Mouse (Mus musculus): Measurements from ENCODE around the gene Xlr3b. TPM values are rescaled to one million over a fixed set of nuclear protein-coding genes. Genes with fewer than 3 reads are reported as not detected.
A peak's percentile ranks its signal among the peaks of the same experiment; 100 is the strongest.
"Not testable (repeated sequence)": the region's sequence is repeated elsewhere in the genome, so short reads cannot be mapped to it uniquely, and the experiment has no call there.

Xlr3b gene
- polyA plus RNA-seq, 1 experiment from 2014 or later = 16.2 TPM

DNA sequence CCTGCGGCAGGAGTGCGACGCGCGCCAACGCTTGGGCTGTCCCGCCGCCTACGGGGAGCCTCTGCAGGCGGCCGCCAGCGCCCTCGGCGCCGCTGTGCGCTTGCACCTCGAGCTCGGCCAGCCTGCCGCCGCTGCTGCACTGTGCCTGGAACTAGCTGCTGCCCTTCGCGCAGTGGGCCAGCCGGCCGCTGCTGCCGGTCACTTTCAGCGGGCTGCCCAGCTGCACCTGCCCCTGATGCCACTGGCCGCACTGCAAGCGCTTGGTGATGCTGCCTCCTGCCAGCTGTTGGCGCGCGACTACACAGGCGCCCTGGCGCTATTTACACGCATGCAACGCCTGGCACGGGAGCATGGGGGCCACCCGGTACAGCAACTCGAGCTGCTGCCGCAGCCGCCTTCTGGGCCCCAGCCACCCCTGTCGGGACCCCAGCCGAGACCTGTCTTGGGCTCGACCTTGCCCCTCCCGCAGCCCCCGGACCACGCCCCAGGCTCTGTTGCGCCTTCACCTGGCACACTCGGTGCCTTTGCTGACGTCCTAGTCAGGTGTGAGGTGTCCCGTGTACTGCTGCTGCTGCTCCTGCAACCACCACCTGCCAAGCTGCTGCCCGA is 36.7 kb downstream of the Xlr3b start:
- Histone ChIP-seq H3K27me3 (ENCODE audit: control insufficient read depth, insufficient read depth, low read length) (no peaks in the 10 kb centered on the region), H3K4me2 (ENCODE audit: low read length) (peak overlapping the region; percentile 58), H3K36me3 (ENCODE audit: control insufficient read depth, insufficient read depth, low read length) (no peaks in the 10 kb centered on the region), H3K4me3 (replicated peaks; ENCODE audit: low read depth, low read length) (peak overlapping the region; percentile 57), H3K27ac (replicated peaks; ENCODE audit: low read depth, low read length) (peak overlapping the region; percentile 92), H3K4me1 (ENCODE audit: control insufficient read depth, insufficient read depth, low read length) (no peaks in the 10 kb centered on the region), H3K9me3 (ENCODE audit: control insufficient read depth, low read length) (no peaks in the 10 kb centered on the region), H3K9ac (replicated peaks; ENCODE audit: low read length) (peak overlapping the region; percentile 72)
- ATAC-seq (ENCODE audit: low FRiP score, low TSS enrichment) (peak; percentile 72), DNase-seq (peak; percentile 76)
- WGBS = 21% methylated on average over 40 of the region's 51 CpGs

DNA sequence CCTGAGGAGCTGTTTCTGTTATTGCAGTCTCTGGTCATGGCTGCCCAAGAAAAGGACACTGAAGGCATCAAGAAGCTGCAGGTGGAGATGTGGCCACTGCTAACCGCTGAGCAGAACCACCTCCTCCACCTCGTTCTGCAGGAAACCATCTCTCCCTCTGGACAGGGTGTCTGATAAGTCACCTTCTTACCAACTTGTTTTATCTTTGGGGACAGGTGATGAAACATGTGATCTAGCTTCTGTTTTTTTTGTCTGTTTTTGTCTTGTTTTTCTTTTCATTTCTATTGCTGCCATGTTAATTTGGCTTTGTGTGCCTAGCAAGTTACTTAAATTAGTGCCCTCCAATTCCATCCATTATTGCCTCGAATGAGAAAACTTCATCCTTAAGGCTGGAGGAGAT is 37.3 kb downstream of the Xlr3b start:
- Histone ChIP-seq H3K4me3 (replicated peaks; ENCODE audit: low read depth, low read length) (peak overlapping the region; percentile 57), H3K27ac (replicated peaks; ENCODE audit: low read depth, low read length) (peak overlapping the region; percentile 92), H3K27me3 (ENCODE audit: control insufficient read depth, insufficient read depth, low read length) (no peaks in the 10 kb centered on the region), H3K4me1 (ENCODE audit: control insufficient read depth, insufficient read depth, low read length) (no peaks in the 10 kb centered on the region), H3K9ac (replicated peaks; ENCODE audit: low read length) (peak overlapping the region; percentile 72), H3K36me3 (ENCODE audit: control insufficient read depth, insufficient read depth, low read length) (no peaks in the 10 kb centered on the region), H3K4me2 (ENCODE audit: low read length) (peak overlapping the region; percentile 58), H3K9me3 (ENCODE audit: control insufficient read depth, low read length) (no peaks in the 10 kb centered on the region)
- ATAC-seq (ENCODE audit: low FRiP score, low TSS enrichment) (no peak), DNase-seq (no peak)
- WGBS = 19% methylated on average over 3 of the region's 3 CpGs

DNA sequence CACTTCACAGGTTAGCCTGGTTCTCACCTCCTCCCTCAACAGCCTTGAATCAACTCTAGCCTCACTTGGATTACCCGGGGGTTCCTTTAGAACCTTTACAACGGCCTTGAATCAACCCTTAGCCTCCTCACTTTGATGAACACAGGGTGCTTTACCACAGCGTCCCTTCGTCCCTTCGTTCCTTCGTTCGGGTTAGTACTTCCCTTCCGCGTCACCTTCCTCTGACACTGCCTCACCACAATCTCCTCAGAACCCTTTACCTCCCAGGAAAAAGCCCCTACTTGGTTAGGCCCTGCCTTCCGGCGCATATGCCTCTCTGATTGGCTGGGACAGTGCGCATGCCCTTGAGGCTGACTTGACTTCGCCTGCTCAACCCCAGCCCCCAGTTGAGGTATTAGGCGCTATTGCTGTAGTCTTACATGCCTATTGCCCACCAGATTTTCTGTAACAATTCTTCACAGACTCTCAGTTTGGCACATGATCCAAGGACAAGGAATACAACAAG is 50.9 kb downstream of the Xlr3b start, which contains the start of gene Xlr4c:
Xlr4c (minus strand) TSS at position 310 of the 505 bp plus-strand sequence.
- not testable (repeated sequence) for H3K9ac ChIP-seq (replicated peaks; ENCODE audit: low read length); H3K27me3 ChIP-seq (ENCODE audit: control insufficient read depth, insufficient read depth, low read length); H3K4me1 ChIP-seq (ENCODE audit: control insufficient read depth, insufficient read depth, low read length); H3K36me3 ChIP-seq (ENCODE audit: control insufficient read depth, insufficient read depth, low read length); H3K4me2 ChIP-seq (ENCODE audit: low read length); H3K4me3 ChIP-seq (replicated peaks; ENCODE audit: low read depth, low read length); H3K9me3 ChIP-seq (ENCODE audit: control insufficient read depth, low read length); H3K27ac ChIP-seq (replicated peaks; ENCODE audit: low read depth, low read length); ATAC-seq (ENCODE audit: low FRiP score, low TSS enrichment); DNase-seq
- WGBS = 88% methylated on average over 12 of the region's 14 CpGs

Other genes with a start within 250 kb of the Xlr3b start
- gene Zfp185, start 204.9 kb upstream of the Xlr3b start, polyA plus RNA-seq (2014; fragmentation: Nextera tagmentation; extraction: Ambion mirVana) = 0.39 and 0.71 TPM in 2 replicates
- not detected in 2 replicates for gene Pnma5, start 155.1 kb upstream of the Xlr3b start, polyA plus RNA-seq (2014; fragmentation: Nextera tagmentation; extraction: Ambion mirVana)
- gene Pnma3, start 127.4 kb upstream of the Xlr3b start, polyA plus RNA-seq (2014; fragmentation: Nextera tagmentation; extraction: Ambion mirVana) = 1.8 and 2.1 TPM in 2 replicates
- 0.62 TPM in 1 of 2 replicates, not detected in the other for gene Xlr4a, start 109.7 kb upstream of the Xlr3b start, polyA plus RNA-seq (2014; fragmentation: Nextera tagmentation; extraction: Ambion mirVana)
- 2.9 and 4.7 TPM in 2 replicates for gene Xlr3a, start 95.1 kb upstream of the Xlr3b start, polyA plus RNA-seq (2014; fragmentation: Nextera tagmentation; extraction: Ambion mirVana)
- 0.61 and 1.5 TPM in 2 replicates for gene Gm14685, start 75.2 kb upstream of the Xlr3b start, polyA plus RNA-seq (2014; fragmentation: Nextera tagmentation; extraction: Ambion mirVana)
- gene Xlr5b, start 43.4 kb upstream of the Xlr3b start, polyA plus RNA-seq (2014; fragmentation: Nextera tagmentation; extraction: Ambion mirVana) = not detected in 2 replicates
- 0.72 and 0.86 TPM in 2 replicates for gene DXBay18, start 42.8 kb upstream of the Xlr3b start, polyA plus RNA-seq (2014; fragmentation: Nextera tagmentation; extraction: Ambion mirVana)
- gene Spin2d, start 15.2 kb upstream of the Xlr3b start, polyA plus RNA-seq (2014; fragmentation: Nextera tagmentation; extraction: Ambion mirVana) = not detected in 2 replicates
- 0.38 TPM in 1 of 2 replicates, not detected in the other for gene Xlr4b, start 22.1 kb downstream of the Xlr3b start, polyA plus RNA-seq (2014; fragmentation: Nextera tagmentation; extraction: Ambion mirVana)
- 30.3 and 34.9 TPM in 2 replicates for gene F8a, start 36.1 kb downstream of the Xlr3b start, polyA plus RNA-seq (2014; fragmentation: Nextera tagmentation; extraction: Ambion mirVana)
- gene Xlr4c, start 50.9 kb downstream of the Xlr3b start, polyA plus RNA-seq (2014; fragmentation: Nextera tagmentation; extraction: Ambion mirVana) = 0.28 TPM in 1 of 2 replicates, not detected in the other
- gene Xlr3c, start 73.2 kb downstream of the Xlr3b start, polyA plus RNA-seq (2014; fragmentation: Nextera tagmentation; extraction: Ambion mirVana) = 0.19 and 0.25 TPM in 2 replicates
- gene Xlr5a, start 100.8 kb downstream of the Xlr3b start, polyA plus RNA-seq (2014; fragmentation: Nextera tagmentation; extraction: Ambion mirVana) = not detected in 2 replicates
- not detected in 2 replicates for gene Xlr5c, start 100.8 kb downstream of the Xlr3b start, polyA plus RNA-seq (2014; fragmentation: Nextera tagmentation; extraction: Ambion mirVana)
- not detected in 2 replicates for gene Gm45015, start 144.6 kb downstream of the Xlr3b start, polyA plus RNA-seq (2014; fragmentation: Nextera tagmentation; extraction: Ambion mirVana)
- 12.3 and 13.5 TPM in 2 replicates for gene Zfp275, start 150.4 kb downstream of the Xlr3b start, polyA plus RNA-seq (2014; fragmentation: Nextera tagmentation; extraction: Ambion mirVana)
- gene Gm18336, start 206.5 kb downstream of the Xlr3b start, polyA plus RNA-seq (2014; fragmentation: Nextera tagmentation; extraction: Ambion mirVana) = not detected in 2 replicates
- gene Zfp92, start 218.9 kb downstream of the Xlr3b start, polyA plus RNA-seq (2014; fragmentation: Nextera tagmentation; extraction: Ambion mirVana) = 0.65 and 0.87 TPM in 2 replicates
- not detected in 2 replicates for gene Trex2, start 243.1 kb downstream of the Xlr3b start, polyA plus RNA-seq (2014; fragmentation: Nextera tagmentation; extraction: Ambion mirVana)

Measured in midbrain, embryonic 14.5 days (tissue).